In genomic region chr2:43923863-43924340, GRCm38 (mm10) we compare ENCODE assay signal across 27 mouse cellular contexts.
"Had no signal": no experiment of that assay in that cellular context is flagged by ENCODE, and none has a peak within 500 bp of the region (broad histone marks: within the 10 kb centered on the region; RNA-seq: fewer than 3 reads in every experiment).

No protein-coding gene starts in this region.

- H3K27me3 ChIP-seq: heart, embryonic 12.5 days; hindbrain, embryonic 12.5 days; intestine, embryonic 15.5 days; limb, embryonic 12.5 days; liver, embryonic 13.5 days; liver, embryonic 15.5 days had no signal

- H3K4me2 ChIP-seq: heart, embryonic 12.5 days; hindbrain, embryonic 12.5 days; hindbrain, embryonic 14.5 days; intestine, embryonic 15.5 days; limb, embryonic 12.5 days; liver, embryonic 11.5 days; liver, embryonic 13.5 days; liver, embryonic 15.5 days had no signal

- H3K9me3 ChIP-seq: heart, embryonic 10.5 days; heart, embryonic 12.5 days; hindbrain, embryonic 10.5 days; hindbrain, embryonic 12.5 days; intestine, embryonic 15.5 days; limb, embryonic 10.5 days; limb, embryonic 12.5 days; liver, embryonic 13.5 days; liver, embryonic 15.5 days had no signal

- H3K4me3 ChIP-seq: gastrocnemius, adult 2 months; heart, embryonic 10.5 days; heart, embryonic 12.5 days; hindbrain, embryonic 10.5 days; hindbrain, embryonic 12.5 days; intestine, embryonic 15.5 days; layer of hippocampus, adult 2 months; limb, embryonic 10.5 days; limb, embryonic 12.5 days; liver, embryonic 13.5 days; liver, embryonic 15.5 days had no signal

- H3K36me3 ChIP-seq: heart, embryonic 10.5 days; heart, embryonic 12.5 days; hindbrain, embryonic 10.5 days; hindbrain, embryonic 12.5 days; intestine, embryonic 15.5 days; limb, embryonic 10.5 days; limb, embryonic 12.5 days; liver, embryonic 13.5 days; liver, embryonic 15.5 days had no signal

- H3K4me1 ChIP-seq: heart, embryonic 10.5 days; heart, embryonic 12.5 days; hindbrain, embryonic 10.5 days; hindbrain, embryonic 12.5 days; intestine, embryonic 15.5 days; limb, embryonic 10.5 days; limb, embryonic 12.5 days; liver, embryonic 13.5 days; liver, embryonic 15.5 days had no signal

- ATAC-seq: hindbrain, embryonic 16.5 days; inflammation-experienced regulatory T-cells, adult 6 months; intestine, embryonic 15.5 days; intestine, postnatal 0 days had no signal

- H3K27ac ChIP-seq: gastrocnemius, adult 2 months; heart, embryonic 10.5 days; hindbrain, embryonic 10.5 days; hindbrain, embryonic 12.5 days; hindbrain, embryonic 14.5 days; intestine, embryonic 15.5 days; layer of hippocampus, adult 2 months; limb, embryonic 10.5 days; limb, embryonic 12.5 days; liver, embryonic 13.5 days; liver, embryonic 15.5 days had no signal

- H3K9ac ChIP-seq: heart, embryonic 12.5 days; hindbrain, embryonic 12.5 days; hindbrain, embryonic 14.5 days; intestine, embryonic 15.5 days; limb, embryonic 12.5 days; liver, embryonic 13.5 days; liver, embryonic 15.5 days had no signal

- DNase-seq: gastrocnemius, adult 2 months; gastrocnemius, postnatal 10 days; gastrocnemius, postnatal 25 days; heart, adult 18-20 months; heart, postnatal 10 days; heart, postnatal 4 days; kidney, adult 18-20 months; kidney, adult 8-10 months; kidney, postnatal 10 days; kidney, postnatal 25 days; kidney, postnatal 4 days; liver; liver, embryonic 13.5 days had no signal
